Mouse (Mus musculus) 3134 (cell line): ENCODE measurements around the gene Pacrg.

ENCODE experiments used
- DNase-seq: peaks from one replicate; pipeline ENCODE4 v3.0.0-alpha.2; 2011; ENCODE audit warnings: low spot score; ENCODE audit not compliant: insufficient read length; ENCODE audit errors: extremely low read depth

Pacrg gene

GRCm38 (mm10) chr17:10627476-10627875, 212.6 kb downstream of the Pacrg start:
- DNase-seq, result no peak

- DNase-seq, result no peak
These were observed 213.6 kb downstream of the Pacrg start for GRCm38 (mm10) chr17:10626299-10627095.

GRCm38 (mm10) chr17:10624699-10625424, 215.2 kb downstream of the Pacrg start:
- DNase-seq, result no peak

GRCm38 (mm10) chr17:10620621-10621020, 219.5 kb downstream of the Pacrg start:
- DNase-seq, result no peak

GRCm38 (mm10) chr17:10619881-10620280, 220.2 kb downstream of the Pacrg start:
- no peak for DNase-seq

GRCm38 (mm10) chr17:10617656-10618055, 222.5 kb downstream of the Pacrg start:
- no peak for DNase-seq

- no peak for DNase-seq
These were observed 224.5 kb downstream of the Pacrg start for GRCm38 (mm10) chr17:10615611-10616010.

GRCm38 (mm10) chr17:10614696-10615095, 225.4 kb downstream of the Pacrg start:
- no peak for DNase-seq

- DNase-seq, result no peak
These were observed 228.5 kb downstream of the Pacrg start for GRCm38 (mm10) chr17:10611626-10612025.

GRCm38 (mm10) chr17:10608146-10608545, 232.0 kb downstream of the Pacrg start:
- no peak for DNase-seq

- DNase-seq, result no peak
These were observed 234.0 kb downstream of the Pacrg start for GRCm38 (mm10) chr17:10606090-10606489.

- no peak for DNase-seq
These were observed 242.4 kb downstream of the Pacrg start for GRCm38 (mm10) chr17:10597741-10598140.

GRCm38 (mm10) chr17:10589604-10590003, 250.5 kb downstream of the Pacrg start:
- DNase-seq, result no peak

- no peak for DNase-seq
These were observed 251.2 kb downstream of the Pacrg start for GRCm38 (mm10) chr17:10588922-10589400.

- DNase-seq, result no peak
These were observed 256.8 kb downstream of the Pacrg start for GRCm38 (mm10) chr17:10583301-10583700.

GRCm38 (mm10) chr17:10575306-10575705, 264.8 kb downstream of the Pacrg start:
- DNase-seq, result no peak

GRCm38 (mm10) chr17:10572436-10572835, 267.7 kb downstream of the Pacrg start:
- no peak for DNase-seq

GRCm38 (mm10) chr17:10569270-10569669, 270.8 kb downstream of the Pacrg start:
- no peak for DNase-seq

- DNase-seq, result no peak
These were observed 272.7 kb downstream of the Pacrg start for GRCm38 (mm10) chr17:10567411-10567810.

- no peak for DNase-seq
These were observed 275.9 kb downstream of the Pacrg start for GRCm38 (mm10) chr17:10564191-10564590.

- no peak for DNase-seq
These were observed 277.2 kb downstream of the Pacrg start for GRCm38 (mm10) chr17:10562871-10563270.

GRCm38 (mm10) chr17:10560053-10560452, 280.1 kb downstream of the Pacrg start:
- no peak for DNase-seq
